Mouse (Mus musculus) forebrain, embryonic 13.5 days (tissue): ENCODE measurements at regions not wholly inside any gene's neighbourhood (a gene's known extent, or its start where the extent isn't known, plus 50 kb on each side); places are given as distances from the start of the nearest gene placed in this dataset.

Experiments used
- ATAC-seq: fragments of 200-750 bp; cut with Nextera tagmentation; 2 replicates; pipeline ENCODE4 v1.8.0; 2017
- H3K27ac ChIP-seq: fragments of 300-500 bp; sonication (generic); 2 replicates; pipeline ENCODE4 v1.5.1; 2015; ENCODE audit warnings: inconsistent platforms, mild to moderate bottlenecking, moderate library complexity
- H3K27me3 ChIP-seq: fragments of 300-500 bp; sonication (generic); 2 replicates; pipeline ENCODE4 v1.6.1; 2015; ENCODE audit warnings: mild to moderate bottlenecking, inconsistent platforms
- H3K36me3 ChIP-seq: fragments of 300-500 bp; sonication (generic); 2 replicates; pipeline ENCODE4 v1.6.1; 2015; ENCODE audit warnings: mild to moderate bottlenecking, inconsistent platforms; ENCODE audit not compliant: poor library complexity, severe bottlenecking
- H3K4me1 ChIP-seq: fragments of 300-500 bp; sonication (generic); 2 replicates; pipeline ENCODE4 v1.6.1; 2015; ENCODE audit warnings: inconsistent platforms
- H3K4me2 ChIP-seq: fragments of 300-500 bp; sonication (generic); 2 replicates; pipeline ENCODE4 v1.6.1; 2015; ENCODE audit warnings: inconsistent platforms, mild to moderate bottlenecking, moderate library complexity
- H3K4me3 ChIP-seq: fragments of 300-500 bp; sonication (generic); 2 replicates; pipeline ENCODE4 v1.5.1; 2015; ENCODE audit warnings: mild to moderate bottlenecking, inconsistent platforms
- H3K9ac ChIP-seq: fragments of 300-500 bp; sonication (generic); 2 replicates; pipeline ENCODE4 v1.6.1; 2015; ENCODE audit warnings: mild to moderate bottlenecking, inconsistent platforms
- H3K9me3 ChIP-seq: fragments of 300-500 bp; sonication (generic); replicated peaks from 2 replicates; pipeline ENCODE4 v1.6.1; 2016; ENCODE audit warnings: inconsistent platforms
- WGBS: fragments of 180-500 bp; shearing (Covaris S2); methylation state at CpG from one replicate; pipeline ENCODE4 v1.1.7; 2015; 5-methylcytosine and 5-hydroxymethylcytosine counted together

DNA sequence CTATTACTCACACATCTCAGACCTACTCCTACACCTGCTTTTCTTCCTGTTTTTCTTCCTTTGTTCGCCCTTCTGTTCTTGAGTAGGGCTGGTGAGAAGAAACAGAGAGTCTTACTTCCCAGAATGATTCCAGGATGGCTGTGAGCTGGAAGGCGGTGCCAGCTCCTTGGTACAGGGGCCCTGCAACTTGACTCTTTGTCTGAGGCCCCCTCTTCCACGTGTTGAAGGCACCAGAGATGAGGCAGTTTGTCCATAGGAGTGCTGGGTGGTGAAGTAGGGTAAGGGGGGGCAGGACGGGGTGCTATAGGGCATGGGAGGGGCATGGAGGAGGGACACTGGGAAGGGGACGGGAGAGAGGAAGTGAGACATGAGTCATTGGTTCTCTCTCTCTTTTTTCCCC lies 60.8 kb downstream of the Dmrta2 start:
- no peak overlapping the region for H3K9ac ChIP-seq
- no peaks in the 10 kb centered on the region for H3K9me3 ChIP-seq
- H3K27ac ChIP-seq: no peak overlapping the region
- no peaks in the 10 kb centered on the region for H3K4me1 ChIP-seq
- H3K27me3 ChIP-seq: no peaks in the 10 kb centered on the region
- H3K4me3 ChIP-seq: no peak overlapping the region
- H3K4me2 ChIP-seq: no peak overlapping the region
- WGBS: 65% methylated on average over 5 of the region's 5 CpGs
- H3K36me3 ChIP-seq: no peaks in the 10 kb centered on the region
- ATAC-seq: no peak

DNA sequence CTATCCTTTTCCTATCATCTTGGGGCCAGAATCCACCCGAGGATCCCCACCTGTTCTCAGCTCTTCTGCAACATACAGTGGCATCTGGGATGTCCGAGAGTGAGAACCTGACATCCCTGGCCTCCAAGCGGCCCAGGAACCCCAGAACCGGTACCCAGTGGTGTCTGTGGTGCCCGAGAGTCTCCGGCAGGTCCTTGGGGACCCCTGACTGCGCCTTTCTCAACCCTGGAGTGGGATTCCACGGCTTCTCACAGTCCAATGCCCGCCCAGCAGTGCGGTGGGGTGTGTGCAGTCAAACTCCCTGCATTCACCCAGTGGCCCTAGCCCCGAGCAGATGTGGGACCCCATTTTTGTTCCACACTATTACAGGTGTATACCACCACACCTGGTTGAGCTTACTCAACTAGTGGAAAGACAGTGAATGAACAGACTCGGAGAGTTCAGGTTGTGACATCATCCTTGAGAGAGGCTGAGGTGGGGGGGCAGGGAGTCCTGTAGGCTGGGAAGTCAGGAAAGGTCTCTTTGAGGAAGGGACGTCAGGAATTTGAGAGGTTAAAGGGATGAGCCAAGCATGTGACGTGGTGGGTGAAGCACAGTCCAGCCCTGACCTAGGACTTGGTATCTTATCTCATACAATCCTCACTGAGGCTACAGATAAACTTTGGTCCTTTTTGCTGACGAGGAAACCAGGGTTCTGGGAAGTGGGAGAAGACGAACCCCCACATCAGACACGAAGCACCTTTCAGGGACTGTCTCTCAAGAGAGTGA lies 67.2 kb downstream of the Dmrta2 start:
- H3K9ac ChIP-seq: no peak overlapping the region
- no peak overlapping the region for H3K27ac ChIP-seq
- WGBS: 85% methylated on average over 17 of the region's 17 CpGs
- no peaks in the 10 kb centered on the region for H3K36me3 ChIP-seq
- H3K27me3 ChIP-seq: no peaks in the 10 kb centered on the region
- H3K9me3 ChIP-seq: no peaks in the 10 kb centered on the region
- ATAC-seq: no peak
- no peaks in the 10 kb centered on the region for H3K4me1 ChIP-seq
- H3K4me2 ChIP-seq: no peak overlapping the region
- H3K4me3 ChIP-seq: no peak overlapping the region

DNA sequence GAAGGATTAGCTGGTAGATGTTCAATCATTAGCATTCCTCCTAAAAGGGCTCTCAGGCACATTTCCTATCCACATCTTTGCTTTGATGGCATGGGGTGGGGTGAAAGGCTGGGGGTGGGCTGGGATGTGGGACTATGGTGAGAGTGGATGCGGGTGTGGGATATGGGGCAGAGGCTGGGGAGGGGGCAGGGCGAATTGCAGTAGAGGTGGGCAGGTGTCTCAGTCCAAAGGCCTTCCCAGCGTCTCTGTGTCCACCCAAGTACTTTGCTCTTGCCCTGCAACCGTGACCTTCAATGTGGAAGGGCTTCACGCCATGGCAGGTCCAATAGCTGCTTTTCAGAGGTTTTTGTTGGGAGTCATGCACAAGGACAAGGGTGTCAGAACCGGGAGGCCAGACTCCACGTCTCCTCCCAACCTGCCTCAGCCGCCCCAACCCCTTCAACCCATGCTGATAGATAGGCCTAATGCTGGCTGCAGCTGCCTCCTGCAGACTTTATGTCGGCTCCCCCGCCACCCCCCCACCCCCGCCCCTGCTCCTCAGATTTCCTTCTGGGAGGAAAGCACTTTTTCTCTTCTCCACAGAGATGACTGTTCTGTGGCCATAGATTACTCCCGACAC lies 67.9 kb downstream of the Dmrta2 start:
- no peak for ATAC-seq
- H3K27me3 ChIP-seq: no peaks in the 10 kb centered on the region
- peaks cover 1% of the 10 kb centered on the region; the same call in 1 of the 2 replicates for H3K4me1 ChIP-seq
- no peaks in the 10 kb centered on the region for H3K9me3 ChIP-seq
- no peaks in the 10 kb centered on the region for H3K36me3 ChIP-seq
- H3K27ac ChIP-seq: no peak overlapping the region
- no peak overlapping the region for H3K4me3 ChIP-seq
- H3K4me2 ChIP-seq: no peak overlapping the region
- WGBS: 92% methylated on average over 12 of the region's 12 CpGs
- H3K9ac ChIP-seq: no peak overlapping the region

DNA sequence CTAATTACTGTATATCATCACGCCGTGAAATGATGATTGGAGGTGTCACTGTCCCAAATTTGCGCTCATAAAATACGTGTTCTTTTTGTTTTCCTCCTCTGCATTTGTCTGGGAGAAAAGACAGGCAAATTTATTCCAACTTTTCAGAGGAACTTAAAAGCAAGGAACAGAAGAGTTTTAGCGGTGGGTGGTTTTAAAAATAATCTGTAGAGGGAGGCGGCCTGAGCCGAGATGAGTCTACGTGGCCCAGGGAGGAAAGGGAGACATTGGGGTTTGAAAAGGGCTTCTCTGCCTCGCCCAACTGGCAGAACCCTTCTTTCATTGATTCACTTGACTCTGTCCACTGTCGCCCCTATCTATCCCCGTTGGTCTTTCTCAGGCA lies 68.4 kb downstream of the Dmrta2 start:
- Histone ChIP-seq H3K27ac (no peak overlapping the region), H3K36me3 (no peaks in the 10 kb centered on the region), H3K4me2 (no peak overlapping the region), H3K9ac (no peak overlapping the region), H3K4me3 (no peak overlapping the region), H3K27me3 (no peaks in the 10 kb centered on the region), H3K9me3 (no peaks in the 10 kb centered on the region), H3K4me1 (peaks cover 3% of the 10 kb centered on the region; the same call in 1 of the 2 replicates)
- no peak for ATAC-seq
- 94% methylated on average over 11 of the region's 11 CpGs for WGBS

DNA sequence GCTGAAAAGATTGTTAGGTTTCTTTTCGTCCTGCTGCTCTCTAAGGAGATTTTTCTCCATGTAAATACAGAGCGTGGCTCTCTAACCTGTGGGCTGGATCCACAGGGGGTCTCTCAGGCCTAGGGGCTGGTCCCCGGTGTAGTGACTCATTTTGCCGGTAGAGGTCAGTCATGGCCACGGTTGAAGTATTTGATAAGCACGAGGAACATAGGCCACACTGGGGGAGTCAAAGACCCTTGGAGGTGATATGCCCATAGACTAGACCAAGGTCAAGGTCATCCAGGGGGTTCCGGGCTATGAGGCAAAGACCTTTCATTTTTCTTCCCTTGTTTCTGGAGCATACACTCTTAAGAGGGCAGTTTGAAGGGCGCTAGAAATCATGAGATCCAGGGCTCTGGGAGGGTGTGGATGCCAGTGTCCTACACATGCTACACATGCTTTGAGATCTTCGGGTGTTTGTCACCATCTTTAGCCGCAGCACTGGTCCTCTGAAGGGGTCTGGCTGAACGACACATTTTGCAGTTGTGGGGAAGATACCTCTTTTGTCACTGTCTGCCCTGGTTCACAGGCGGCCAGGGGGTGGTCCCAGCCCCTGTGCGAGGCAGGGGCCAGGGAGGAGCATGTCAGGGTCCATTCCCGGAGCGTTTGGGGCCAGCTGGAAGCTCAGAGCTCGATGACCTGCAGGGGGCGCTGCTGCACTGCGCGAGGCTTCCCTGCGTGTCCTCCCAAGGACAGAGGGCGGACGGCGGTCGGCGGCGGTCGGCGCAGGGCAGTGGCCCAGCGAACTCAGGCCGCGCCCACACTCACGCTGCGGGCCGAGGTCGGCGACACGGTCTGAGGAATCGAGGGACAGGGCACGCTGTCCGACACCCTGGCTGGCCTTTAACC lies 72.8 kb downstream of the Dmrta2 start:
- WGBS: 3% methylated on average over 39 of the region's 40 CpGs
- H3K36me3 ChIP-seq: no peaks in the 10 kb centered on the region
- no peaks in the 10 kb centered on the region for H3K9me3 ChIP-seq
- no peak overlapping the region for H3K27ac ChIP-seq
- peak overlapping the region; percentile 48 for H3K4me3 ChIP-seq
- peaks cover 3% of the 10 kb centered on the region; the same call in 1 of the 2 replicates for H3K4me1 ChIP-seq
- H3K27me3 ChIP-seq: no peaks in the 10 kb centered on the region
- peak overlapping the region; percentile 72 for H3K4me2 ChIP-seq
- H3K9ac ChIP-seq: peak overlapping the region; percentile 59
- peak; percentile 95 for ATAC-seq

DNA sequence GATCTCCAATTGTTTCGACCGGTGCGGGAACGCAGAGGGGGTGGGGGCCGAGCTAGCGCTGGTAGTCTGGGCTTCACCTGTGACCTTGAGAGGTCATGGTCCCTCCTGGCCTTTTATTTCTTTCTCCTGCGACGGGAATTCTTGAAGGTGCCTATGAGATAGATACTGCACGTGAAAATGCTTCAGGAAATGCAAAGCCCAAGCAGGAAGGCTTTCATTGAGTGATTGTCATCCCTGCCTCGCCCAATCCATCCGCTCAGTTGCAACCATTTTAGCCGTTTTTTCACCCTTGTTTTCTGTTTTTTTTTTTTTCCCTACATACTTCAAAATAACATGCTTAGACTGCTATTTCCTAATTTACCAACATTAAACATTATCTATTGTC lies 73.4 kb downstream of the Dmrta2 start:
- Histone ChIP-seq H3K9ac (peak overlapping the region; percentile 59), H3K9me3 (no peaks in the 10 kb centered on the region), H3K36me3 (no peaks in the 10 kb centered on the region), H3K27ac (no peak overlapping the region), H3K4me1 (peaks cover 3% of the 10 kb centered on the region; the same call in 1 of the 2 replicates), H3K4me3 (peak overlapping the region; percentile 48), H3K27me3 (no peaks in the 10 kb centered on the region), H3K4me2 (peak overlapping the region; percentile 72)
- ATAC-seq: peak; percentile 39; the same call in 1 of the 2 replicates
- WGBS: 13% methylated on average over 12 of the region's 12 CpGs

DNA sequence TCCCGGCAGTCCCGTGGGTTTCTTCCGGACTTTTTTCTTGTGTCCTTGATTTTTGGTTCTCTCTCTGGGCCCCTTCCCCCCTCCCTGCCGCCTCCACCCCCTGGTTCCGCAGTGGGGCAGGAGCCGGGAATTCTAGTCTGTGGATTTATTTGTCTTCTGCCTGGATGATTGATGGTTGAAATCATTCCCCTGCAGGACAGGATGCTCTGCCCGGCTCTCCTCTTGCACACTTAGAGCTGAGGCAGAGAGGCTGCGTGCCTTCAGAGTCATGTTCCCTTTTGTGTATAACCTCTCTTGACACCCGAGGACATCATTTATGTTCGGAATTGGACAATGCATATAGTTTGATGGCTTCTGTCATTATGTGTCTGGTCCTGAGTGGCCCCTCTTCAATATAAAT lies 74.0 kb downstream of the Dmrta2 start:
- WGBS: 63% methylated on average over 10 of the region's 10 CpGs
- no peak overlapping the region; the same call in 1 of the 2 replicates for H3K27ac ChIP-seq
- H3K36me3 ChIP-seq: no peaks in the 10 kb centered on the region
- H3K4me1 ChIP-seq: peaks cover 3% of the 10 kb centered on the region; the same call in 1 of the 2 replicates
- ATAC-seq: no peak
- no peaks in the 10 kb centered on the region for H3K9me3 ChIP-seq
- no peak overlapping the region for H3K9ac ChIP-seq
- H3K4me2 ChIP-seq: no peak overlapping the region
- no peaks in the 10 kb centered on the region for H3K27me3 ChIP-seq
- no peak overlapping the region for H3K4me3 ChIP-seq

DNA sequence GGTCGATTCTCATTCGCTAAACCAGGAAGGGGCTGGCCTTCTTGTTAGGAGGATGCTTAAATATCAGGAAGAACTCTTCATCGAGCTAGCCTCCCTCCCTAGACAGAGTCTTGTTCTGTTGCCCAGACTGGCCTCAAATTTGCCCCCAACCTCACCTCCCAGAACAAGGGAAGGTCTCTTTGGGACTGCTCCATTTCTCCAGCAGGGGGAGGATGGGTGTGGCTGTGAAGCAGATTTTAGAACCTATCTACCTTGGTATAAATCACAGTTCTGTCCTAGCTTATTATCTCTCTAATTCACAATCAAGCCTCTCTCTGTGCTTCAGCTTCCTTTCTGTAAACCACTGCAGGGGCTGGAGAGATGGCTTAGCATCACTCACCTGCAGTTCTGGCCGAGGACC lies 75.1 kb downstream of the Dmrta2 start:
- H3K9ac ChIP-seq: no peak overlapping the region
- ATAC-seq: no peak
- H3K4me3 ChIP-seq: no peak overlapping the region
- peaks cover 3% of the 10 kb centered on the region; the same call in 1 of the 2 replicates for H3K4me1 ChIP-seq
- no peak overlapping the region for H3K27ac ChIP-seq
- 93% methylated on average over 4 of the region's 4 CpGs for WGBS
- H3K36me3 ChIP-seq: no peaks in the 10 kb centered on the region
- no peaks in the 10 kb centered on the region for H3K27me3 ChIP-seq
- no peak overlapping the region for H3K4me2 ChIP-seq
- H3K9me3 ChIP-seq: no peaks in the 10 kb centered on the region

DNA sequence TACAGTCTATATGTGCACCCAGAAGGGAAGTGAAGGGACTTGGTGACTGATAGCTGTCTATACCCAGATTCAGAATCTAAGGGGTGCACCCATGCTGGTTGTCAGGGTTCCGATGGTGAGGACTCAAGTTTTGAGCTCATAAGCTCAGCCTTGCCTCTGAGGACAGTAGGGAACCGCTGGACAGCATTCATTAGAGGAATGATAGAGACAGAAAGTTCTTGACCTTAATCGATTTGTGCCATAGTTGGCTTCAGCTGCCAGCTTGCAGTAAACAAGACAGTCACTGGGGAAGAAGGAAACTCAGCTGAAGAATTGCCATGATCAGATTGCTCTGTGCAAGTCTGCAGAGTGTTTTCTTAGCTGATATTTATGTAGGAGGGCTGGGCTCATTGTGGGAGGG lies 96.0 kb downstream of the Dmrta2 start:
- Histone ChIP-seq H3K36me3 (no peaks in the 10 kb centered on the region), H3K4me3 (no peak overlapping the region), H3K4me2 (no peak overlapping the region), H3K27ac (no peak overlapping the region), H3K4me1 (no peaks in the 10 kb centered on the region), H3K9ac (no peak overlapping the region), H3K9me3 (no peaks in the 10 kb centered on the region), H3K27me3 (no peaks in the 10 kb centered on the region)
- no peak for ATAC-seq
- 86% methylated on average over 3 of the region's 3 CpGs for WGBS

DNA sequence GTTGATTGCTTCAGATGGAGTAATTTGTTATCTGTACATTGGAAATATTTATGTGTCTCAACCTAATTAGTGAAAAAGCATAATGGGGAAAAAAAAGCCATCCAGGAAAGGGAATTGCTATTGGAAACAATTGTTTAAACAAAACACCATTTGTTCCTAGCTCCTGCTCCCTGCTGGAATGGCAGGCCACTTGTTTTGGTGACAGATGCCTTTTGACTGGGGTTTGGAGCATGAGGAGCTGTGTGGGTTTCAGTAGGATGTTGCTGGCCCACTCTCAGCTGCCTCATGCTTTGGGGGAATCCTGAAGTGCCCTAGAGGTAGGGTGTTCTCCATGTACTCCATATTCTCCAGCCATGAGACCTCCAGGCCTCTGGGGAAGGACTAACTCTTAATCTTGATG lies 105.5 kb downstream of the Dmrta2 start:
- no peaks in the 10 kb centered on the region for H3K27me3 ChIP-seq
- no peaks in the 10 kb centered on the region for H3K36me3 ChIP-seq
- no peak overlapping the region for H3K9ac ChIP-seq
- H3K4me3 ChIP-seq: no peak overlapping the region
- no peaks in the 10 kb centered on the region for H3K9me3 ChIP-seq
- H3K27ac ChIP-seq: no peak overlapping the region
- ATAC-seq: no peak
- H3K4me1 ChIP-seq: no peaks in the 10 kb centered on the region
- H3K4me2 ChIP-seq: no peak overlapping the region

DNA sequence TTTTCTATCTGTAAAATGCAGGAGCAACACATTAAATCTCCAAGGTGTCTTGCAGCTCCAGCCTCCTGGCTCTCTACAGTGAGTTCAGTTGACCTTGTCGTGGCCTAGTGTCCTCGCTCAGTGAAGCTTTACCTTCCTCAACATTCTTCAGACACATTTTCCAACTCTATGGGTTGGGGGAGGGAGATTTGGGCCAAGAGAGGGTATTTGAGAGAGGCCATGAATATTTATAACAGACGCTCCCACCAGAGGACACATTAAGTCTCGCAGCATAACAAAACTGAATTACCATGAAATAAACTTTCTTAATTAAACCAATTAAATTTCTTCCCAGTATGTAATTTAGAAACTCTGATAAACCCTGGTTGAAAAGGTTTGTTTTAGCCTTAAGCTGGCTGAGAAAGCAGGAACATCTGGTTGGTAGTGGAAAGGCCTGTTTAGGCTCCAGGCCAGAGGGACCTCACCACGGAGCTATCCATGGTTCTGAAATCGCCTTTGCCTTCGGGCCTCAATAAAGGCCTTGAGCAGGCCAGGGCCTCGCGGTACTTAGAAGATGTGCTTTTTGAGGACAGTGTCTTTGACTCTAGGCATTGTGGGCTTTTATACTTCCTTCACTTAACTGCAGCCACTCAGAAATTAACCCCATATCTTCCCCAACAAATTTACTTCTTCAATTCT lies 109.9 kb downstream of the Dmrta2 start:
- Histone ChIP-seq H3K4me3 (no peak overlapping the region), H3K27me3 (no peaks in the 10 kb centered on the region), H3K4me2 (no peak overlapping the region), H3K27ac (no peak overlapping the region), H3K9ac (no peak overlapping the region), H3K4me1 (no peaks in the 10 kb centered on the region), H3K36me3 (no peaks in the 10 kb centered on the region), H3K9me3 (no peaks in the 10 kb centered on the region)
- 33% methylated on average over 9 of the region's 9 CpGs for WGBS
- ATAC-seq: peak; percentile 36; the same call in 1 of the 2 replicates
